Mouse (Mus musculus): ENCODE measurements at regions not wholly inside any gene's neighbourhood (a gene's known extent, or its start where the extent isn't known, plus 50 kb on each side); places are given as distances from the start of the nearest gene placed in this dataset.

- peak overlapping the region; percentile 81; the same call in 1 of the 2 replicates for H3K27ac ChIP-seq
- H3K9me3 ChIP-seq (replicated peaks) = no peaks in the 10 kb centered on the region
- H3K4me2 ChIP-seq = peak overlapping the region; percentile 51
- 29% methylated on average over 1 of the region's 1 CpGs for WGBS (ENCODE audit: insufficient replicate concordance)
- no peaks in the 10 kb centered on the region for H3K36me3 ChIP-seq
- no peaks in the 10 kb centered on the region for H3K27me3 ChIP-seq (replicated peaks)
- no peak overlapping the region for H3K4me3 ChIP-seq
- ATAC-seq = peak; percentile 100
- H3K4me1 ChIP-seq = peaks cover 47% of the 10 kb centered on the region
- H3K9ac ChIP-seq = no peak overlapping the region; the same call in 1 of the 2 replicates
Measured at GRCm38 (mm10) chr3:66486184-66486583, 189.5 kb upstream of the Veph1 start.

- no peak for ATAC-seq
- no peak overlapping the region for H3K27ac ChIP-seq
- no peaks in the 10 kb centered on the region for H3K9me3 ChIP-seq (replicated peaks)
- WGBS (ENCODE audit: insufficient replicate concordance) = 62% methylated on average over 6 of the region's 6 CpGs
- no peaks in the 10 kb centered on the region for H3K36me3 ChIP-seq
- H3K4me2 ChIP-seq = no peak overlapping the region
- peaks cover 4% of the 10 kb centered on the region; the same call in 1 of the 2 replicates for H3K27me3 ChIP-seq (replicated peaks)
- peaks cover 28% of the 10 kb centered on the region for H3K4me1 ChIP-seq
- H3K9ac ChIP-seq = no peak overlapping the region
- no peak overlapping the region for H3K4me3 ChIP-seq
Measured at GRCm38 (mm10) chr3:66480718-66481117, 184.1 kb upstream of the Veph1 start.

- 62% methylated on average over 4 of the region's 4 CpGs for WGBS (ENCODE audit: insufficient replicate concordance)
- no peak for ATAC-seq
Measured at GRCm38 (mm10) chr3:66479266-66479665, 182.6 kb upstream of the Veph1 start.

GRCm38 (mm10) chr3:66466321-66466720, 169.7 kb upstream of the Veph1 start:
- no peak for ATAC-seq
- WGBS (ENCODE audit: insufficient replicate concordance) = 67% methylated on average over 5 of the region's 5 CpGs
- Histone ChIP-seq H3K9me3 (replicated peaks) (no peaks in the 10 kb centered on the region), H3K4me3 (no peak overlapping the region), H3K4me2 (no peak overlapping the region), H3K27me3 (replicated peaks) (no peaks in the 10 kb centered on the region), H3K4me1 (no peaks in the 10 kb centered on the region), H3K9ac (no peak overlapping the region), H3K27ac (no peak overlapping the region), H3K36me3 (no peaks in the 10 kb centered on the region)

More at GRCm38 (mm10) chr3:66479266-66479665, 182.6 kb upstream of the Veph1 start:
- Histone ChIP-seq H3K4me2 (no peak overlapping the region), H3K9ac (no peak overlapping the region), H3K27me3 (replicated peaks) (peaks cover 10% of the 10 kb centered on the region; the same call in 1 of the 2 replicates), H3K36me3 (no peaks in the 10 kb centered on the region), H3K4me1 (peaks cover 14% of the 10 kb centered on the region), H3K4me3 (no peak overlapping the region), H3K27ac (no peak overlapping the region), H3K9me3 (replicated peaks) (no peaks in the 10 kb centered on the region)

- no peak for ATAC-seq
- H3K4me3 ChIP-seq = no peak overlapping the region
Measured at GRCm38 (mm10) chr3:66465371-66465770, 168.7 kb upstream of the Veph1 start.

GRCm38 (mm10) chr3:66462341-66462740, 165.7 kb upstream of the Veph1 start:
- no peak for ATAC-seq
- H3K4me1 ChIP-seq = no peaks in the 10 kb centered on the region
- H3K27ac ChIP-seq = no peak overlapping the region
- no peaks in the 10 kb centered on the region for H3K36me3 ChIP-seq
- 79% methylated on average over 1 of the region's 1 CpGs for WGBS (ENCODE audit: insufficient replicate concordance)
- H3K9me3 ChIP-seq (replicated peaks) = no peaks in the 10 kb centered on the region
- H3K27me3 ChIP-seq (replicated peaks) = no peaks in the 10 kb centered on the region
- no peak overlapping the region for H3K9ac ChIP-seq
- no peak overlapping the region for H3K4me3 ChIP-seq
- H3K4me2 ChIP-seq = no peak overlapping the region

More at GRCm38 (mm10) chr3:66465371-66465770, 168.7 kb upstream of the Veph1 start:
- no peak overlapping the region for H3K9ac ChIP-seq
- no peaks in the 10 kb centered on the region for H3K9me3 ChIP-seq (replicated peaks)
- no peaks in the 10 kb centered on the region for H3K4me1 ChIP-seq
- H3K4me2 ChIP-seq = no peak overlapping the region
- H3K27me3 ChIP-seq (replicated peaks) = no peaks in the 10 kb centered on the region
- WGBS (ENCODE audit: insufficient replicate concordance) = 78% methylated on average over 1 of the region's 1 CpGs
- no peaks in the 10 kb centered on the region for H3K36me3 ChIP-seq
- H3K27ac ChIP-seq = no peak overlapping the region

- H3K27me3 ChIP-seq (replicated peaks) = no peaks in the 10 kb centered on the region; the same call in 1 of the 2 replicates
- no peak overlapping the region for H3K4me3 ChIP-seq
- 73% methylated on average over 10 of the region's 10 CpGs for WGBS (ENCODE audit: insufficient replicate concordance)
- no peaks in the 10 kb centered on the region for H3K9me3 ChIP-seq (replicated peaks)
- H3K4me2 ChIP-seq = no peak overlapping the region
- no peak overlapping the region for H3K9ac ChIP-seq
- ATAC-seq = no peak
- no peak overlapping the region for H3K27ac ChIP-seq
- no peaks in the 10 kb centered on the region for H3K36me3 ChIP-seq
- H3K4me1 ChIP-seq = peaks cover 5% of the 10 kb centered on the region; the same call in 1 of the 2 replicates
Measured at GRCm38 (mm10) chr3:66446274-66447159, 149.9 kb upstream of the Veph1 start.

- Histone ChIP-seq H3K4me3 (no peak overlapping the region), H3K9ac (no peak overlapping the region), H3K4me1 (no peaks in the 10 kb centered on the region), H3K27me3 (replicated peaks) (no peaks in the 10 kb centered on the region), H3K4me2 (no peak overlapping the region), H3K9me3 (replicated peaks) (no peaks in the 10 kb centered on the region), H3K36me3 (no peaks in the 10 kb centered on the region), H3K27ac (no peak overlapping the region)
- no peak for ATAC-seq
Measured at GRCm38 (mm10) chr3:66433216-66433615, 136.6 kb upstream of the Veph1 start.

- no peak for ATAC-seq
- Histone ChIP-seq H3K27ac (no peak overlapping the region), H3K9ac (no peak overlapping the region), H3K36me3 (no peaks in the 10 kb centered on the region), H3K4me3 (no peak overlapping the region), H3K4me1 (no peaks in the 10 kb centered on the region), H3K9me3 (replicated peaks) (no peaks in the 10 kb centered on the region), H3K27me3 (replicated peaks) (no peaks in the 10 kb centered on the region), H3K4me2 (no peak overlapping the region)
- 78% methylated on average over 3 of the region's 3 CpGs for WGBS (ENCODE audit: insufficient replicate concordance)
Measured at GRCm38 (mm10) chr3:66430187-66430586, 133.6 kb upstream of the Veph1 start.

GRCm38 (mm10) chr3:66422445-66423037, 125.9 kb upstream of the Veph1 start:
- Histone ChIP-seq H3K4me3 (no peak overlapping the region), H3K27ac (no peak overlapping the region), H3K36me3 (no peaks in the 10 kb centered on the region), H3K27me3 (replicated peaks) (no peaks in the 10 kb centered on the region), H3K4me2 (no peak overlapping the region), H3K4me1 (no peaks in the 10 kb centered on the region), H3K9me3 (replicated peaks) (no peaks in the 10 kb centered on the region), H3K9ac (no peak overlapping the region)
- 73% methylated on average over 6 of the region's 6 CpGs for WGBS (ENCODE audit: insufficient replicate concordance)
- no peak for ATAC-seq

GRCm38 (mm10) chr3:66410706-66411277, 114.2 kb upstream of the Veph1 start:
- H3K27me3 ChIP-seq (replicated peaks) = peaks cover 5% of the 10 kb centered on the region
- 0 out of 2 replicates have a peak overlapping the region, but pooled peaks have one; percentile 21 for H3K4me2 ChIP-seq
- no peak overlapping the region for H3K4me3 ChIP-seq
- no peak for ATAC-seq
- no peak overlapping the region for H3K27ac ChIP-seq
- no peak overlapping the region for H3K9ac ChIP-seq
- H3K9me3 ChIP-seq (replicated peaks) = no peaks in the 10 kb centered on the region
- no peaks in the 10 kb centered on the region for H3K4me1 ChIP-seq
- 48% methylated on average over 11 of the region's 11 CpGs for WGBS (ENCODE audit: insufficient replicate concordance)
- H3K36me3 ChIP-seq = no peaks in the 10 kb centered on the region

- Histone ChIP-seq H3K27me3 (replicated peaks) (peaks cover 5% of the 10 kb centered on the region), H3K4me1 (no peaks in the 10 kb centered on the region), H3K27ac (no peak overlapping the region), H3K9ac (no peak overlapping the region), H3K36me3 (no peaks in the 10 kb centered on the region), H3K4me2 (no peak overlapping the region), H3K9me3 (replicated peaks) (no peaks in the 10 kb centered on the region), H3K4me3 (no peak overlapping the region)
- whole genome bisulfite sequencing (ENCODE audit: insufficient replicate concordance) = 55% methylated on average over 7 of the region's 7 CpGs
- ATAC-seq = no peak
Measured at GRCm38 (mm10) chr3:66408791-66409190, 112.2 kb upstream of the Veph1 start.
